23 mouse cellular contexts compared by ENCODE assay signal in the genomic region with DNA sequence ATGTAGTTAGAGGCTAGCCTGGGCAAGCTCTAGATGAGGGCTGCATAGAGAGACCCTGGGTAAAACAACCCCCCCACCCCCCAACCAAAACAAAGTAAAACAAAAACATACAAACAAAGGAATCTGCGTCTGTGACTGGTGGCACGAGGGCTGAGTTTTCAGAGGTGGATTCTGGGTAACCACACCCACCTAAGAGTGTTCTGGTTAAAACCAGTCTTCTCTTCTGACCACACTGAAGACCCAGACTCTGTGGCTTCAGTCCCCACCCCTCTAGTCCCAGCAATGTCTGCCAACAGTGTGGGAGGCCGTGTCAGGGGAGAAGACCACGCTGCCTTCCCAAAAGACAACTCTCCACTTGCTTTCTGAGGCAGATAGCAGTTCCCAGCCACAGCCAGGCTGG.
A peak's percentile ranks its signal among the peaks of the same experiment; 100 is the strongest.
DNase-seq lines count a peak whose midpoint lies in the region; ATAC-seq and TF ChIP-seq lines count a peak whose summit lies in the region.
"Had no signal": no experiment of that assay in that cellular context is flagged by ENCODE, and none has a peak within 500 bp of the region (broad histone marks: within the 10 kb centered on the region; RNA-seq: fewer than 3 reads in every experiment).

No protein-coding gene starts in this region.

- peaks cover 19% of the 10 kb centered on the region; the same call in 1 of the 2 replicates for H3K36me3 ChIP-seq in E14TG2a.4 (ENCODE audit: insufficient read depth, low read length)
- no peaks in the 10 kb centered on the region for H3K36me3 ChIP-seq in ES-Bruce4 (ENCODE audit: control insufficient read depth, insufficient read depth, low read length, poor library complexity, severe bottlenecking)
- no peaks in the 10 kb centered on the region for H3K36me3 ChIP-seq in ES-E14 (ENCODE audit: control insufficient read depth, insufficient read depth, low read length, poor library complexity, severe bottlenecking)
- H3K36me3 ChIP-seq in forebrain, embryonic 15.5 days = no peaks in the 10 kb centered on the region
- H3K36me3 ChIP-seq: embryonic facial prominence, embryonic 10.5 days; embryonic facial prominence, embryonic 12.5 days; forebrain, embryonic 10.5 days; forebrain, embryonic 12.5 days had no signal

- intact Hi-C loops in heart, postnatal 25 days (cut with DNase I) = no loop called here

- H3K27me3 ChIP-seq in E14TG2a.4 (ENCODE audit: insufficient read depth, low read length) = no peaks in the 10 kb centered on the region
- no peaks in the 10 kb centered on the region for H3K27me3 ChIP-seq in ES-Bruce4 (ENCODE audit: control insufficient read depth, insufficient read depth, low read length, poor library complexity, severe bottlenecking)
- no peaks in the 10 kb centered on the region for H3K27me3 ChIP-seq in forebrain, embryonic 15.5 days
- H3K27me3 ChIP-seq: embryonic facial prominence, embryonic 12.5 days; forebrain, embryonic 12.5 days had no signal

- peaks cover 81% of the 10 kb centered on the region for H3K4me1 ChIP-seq in E14TG2a.4 (replicated peaks; ENCODE audit: low read depth, low read length)
- H3K4me1 ChIP-seq in ES-Bruce4 (ENCODE audit: control insufficient read depth, insufficient read depth, low read length) = peaks cover 14% of the 10 kb centered on the region
- H3K4me1 ChIP-seq in ES-E14 (ENCODE audit: control insufficient read depth in 2 of 2, insufficient read depth in 2 of 2, low read length in 2 of 2, poor library complexity in 1 of 2) = peaks cover 6 to 37% of the 10 kb centered on the region in 2 experiments; a peak in 3 of 4 replicates
- peaks cover 10% of the 10 kb centered on the region for H3K4me1 ChIP-seq in forebrain, embryonic 15.5 days

- H3K9me3 ChIP-seq in E14TG2a.4 (ENCODE audit: low read length) = no peaks in the 10 kb centered on the region
- no peaks in the 10 kb centered on the region for H3K9me3 ChIP-seq in ES-Bruce4 (replicated peaks; ENCODE audit: control insufficient read depth, insufficient read depth, low read length, poor library complexity, severe bottlenecking)
- no peaks in the 10 kb centered on the region for H3K9me3 ChIP-seq in ES-E14 (ENCODE audit: control insufficient read depth, insufficient read depth, low read depth, low read length)
- H3K9me3 ChIP-seq in forebrain, embryonic 15.5 days = no peaks in the 10 kb centered on the region
- H3K9me3 ChIP-seq: embryonic facial prominence, embryonic 10.5 days; embryonic facial prominence, embryonic 12.5 days; forebrain, embryonic 10.5 days; forebrain, embryonic 12.5 days had no signal

- DNase-seq in ES-E14 (ENCODE audit: low read depth, low spot score) (no peak), ZHBTc4 (ENCODE audit: low read depth, low spot score) (peak; percentile 90)
- DNase-seq in right cerebral cortex, postnatal 14 days = no peak
- no peak for DNase-seq in adrenal gland, postnatal 25 days
- DNase-seq in heart, postnatal 25 days (ENCODE audit: low spot score) = no peak
- DNase-seq: adrenal gland, adult 2 months; adrenal gland, postnatal 10 days; adrenal gland, postnatal 36 days; cerebellum, adult 18-20 months; cerebellum, adult 8-10 months; cerebellum, adult 9-11 months; cerebellum, postnatal 14 days; cerebellum, postnatal 36 days; forebrain, postnatal 0 days had no signal

- in situ Hi-C loops in ES-E14 (cut with MboI; ENCODE audit: low sequenced_read_pairs in 2 of 2, unreplicated experiment in 2 of 2) = no loop called here

- ATAC-seq in forebrain, embryonic 15.5 days (replicated peaks) = no peak
- ATAC-seq: forebrain, embryonic 14.5 days; forebrain, postnatal 0 days had no signal

- TF ChIP-seq EP300 in ES-Bruce4 (IDR thresholded peaks at IDR 0.05; ENCODE audit: insufficient read depth, low read depth, low read length) = peak; percentile 41; the same call in 1 of the 2 replicates

- TF ChIP-seq CTCF in E14TG2a.4 (conservative IDR thresholded peaks at IDR 0.05; ENCODE audit: low read length) = no peak
- TF ChIP-seq CTCF in ES-Bruce4 (IDR thresholded peaks at IDR 0.05; ENCODE audit: low read depth, low read length) = no peak

- no peak overlapping the region for H3K4me2 ChIP-seq in forebrain, embryonic 15.5 days (replicated peaks)
- H3K4me2 ChIP-seq: embryonic facial prominence, embryonic 12.5 days; forebrain, embryonic 12.5 days had no signal

- WGBS in forebrain, embryonic 15.5 days = 81% methylated on average over 4 of the region's 4 CpGs

- H3K9ac ChIP-seq in ES-Bruce4 (ENCODE audit: low read depth, poor library complexity, severe bottlenecking) (no peak overlapping the region), ES-E14 (ENCODE audit: insufficient read depth, low read depth, low read length, poor library complexity, severe bottlenecking) (no peak overlapping the region)
- H3K9ac ChIP-seq in forebrain, embryonic 15.5 days (replicated peaks) = no peak overlapping the region
- H3K9ac ChIP-seq: embryonic facial prominence, embryonic 12.5 days; forebrain, embryonic 12.5 days; forebrain, postnatal 0 days had no signal

- H3K27ac ChIP-seq in ES-Bruce4 (ENCODE audit: insufficient read depth, low read length) (peak overlapping the region; percentile 58; the same call in 1 of the 2 replicates), ES-E14 (ENCODE audit: insufficient read depth, low read depth, low read length, poor library complexity, severe bottlenecking) (peak overlapping the region; percentile 26; the same call in 1 of the 2 replicates)
- H3K27ac ChIP-seq in forebrain, embryonic 15.5 days (replicated peaks) = no peak overlapping the region
- H3K27ac ChIP-seq: embryonic facial prominence, embryonic 10.5 days; embryonic facial prominence, embryonic 12.5 days; forebrain, embryonic 10.5 days; forebrain, embryonic 12.5 days had no signal

- TF ChIP-seq POLR2A in ES-Bruce4 (IDR thresholded peaks at IDR 0.05; ENCODE audit: insufficient read depth, low read length) = no peak

- H3K4me3 ChIP-seq in E14TG2a.4 (replicated peaks; ENCODE audit: low read length) = 0 out of 2 replicates have a peak overlapping the region, but pooled peaks have one; percentile 17
- no peak overlapping the region for H3K4me3 ChIP-seq in ES-Bruce4 (ENCODE audit: low read depth, low read length)
- H3K4me3 ChIP-seq in ES-E14 (ENCODE audit: insufficient read depth in 1 of 2, low read depth in 1 of 2, low read length in 2 of 2, poor library complexity in 1 of 2, severe bottlenecking in 1 of 2) = no peak overlapping the region
- H3K4me3 ChIP-seq in forebrain, embryonic 15.5 days = no peak overlapping the region
- H3K4me3 ChIP-seq: embryonic facial prominence, embryonic 10.5 days; embryonic facial prominence, embryonic 12.5 days; erythroblast, embryonic 14.5 days; forebrain, embryonic 10.5 days; forebrain, embryonic 12.5 days had no signal

TF ChIP-seq in ES-E14, 5 proteins besides CTCF, POLR2A, EP300 and RAD21:
- TF ChIP-seq ZC3H11A (IDR thresholded peaks at IDR 0.05; ENCODE audit: borderline replicate concordance, low read depth, low read length) (no peak), HCFC1 (IDR thresholded peaks at IDR 0.05; ENCODE audit: borderline replicate concordance, insufficient read depth, low read length) (no peak), CHD2 (IDR thresholded peaks at IDR 0.05; ENCODE audit: low read depth, low read length) (no peak), MAFK (IDR thresholded peaks at IDR 0.05; ENCODE audit: insufficient read depth, low read depth, low read length) (no peak), ZNF384 (IDR thresholded peaks at IDR 0.05; ENCODE audit: low read depth, low read length) (no peak)
